Mouse (Mus musculus): ENCODE results near the gene Afg3l1.

DNA sequence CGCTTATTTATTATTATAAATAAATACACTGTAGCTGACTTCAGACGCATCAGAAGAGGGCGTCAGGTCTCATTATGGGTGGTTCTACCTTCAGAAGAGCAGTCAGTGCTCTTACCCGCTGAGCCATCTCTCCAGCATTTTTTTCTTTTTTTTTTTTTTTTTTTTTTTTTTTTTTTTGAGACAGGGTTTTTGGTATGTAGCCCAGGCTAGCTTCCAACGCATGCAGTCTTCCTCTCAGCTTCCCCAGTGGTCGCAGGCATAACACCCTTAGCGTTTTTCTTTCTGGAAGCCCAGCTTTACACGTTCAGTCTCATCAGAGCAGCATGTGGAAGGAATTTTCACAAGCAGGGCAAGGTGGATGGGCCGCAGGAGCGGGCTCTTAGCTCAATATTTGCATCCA, 40.5 kb downstream of the Afg3l1 start:
- TF ChIP-seq CTCF (IDR thresholded peaks at IDR 0.05; ENCODE audit: insufficient read depth, low read length) (no peak), POLR2A (IDR thresholded peaks at IDR 0.05; ENCODE audit: borderline replicate concordance, extremely low read depth, low read depth, low read length) (no peak)

Measured in lung, adult 2 months (tissue).